Mouse (Mus musculus): ENCODE data around the gene Ttll5. TPM values are rescaled to one million over a fixed set of nuclear protein-coding genes. Genes with fewer than 3 reads are reported as not detected.
A peak's percentile ranks its signal among the peaks of the same experiment; 100 is the strongest.

Ttll5 gene
- total and polyA plus RNA-seq, 3 experiments = 7.4 to 18.5 TPM; not detected in 1

GRCm38 (mm10) chr12:85951822-85952221 lies 127.4 kb downstream of the Ttll5 start:
- no peak overlapping the region for H3K27ac ChIP-seq (ENCODE audit: control insufficient read depth, low read depth, low read length)
- no peaks in the 10 kb centered on the region for H3K27me3 ChIP-seq (ENCODE audit: control insufficient read depth in 1 of 2, insufficient read depth in 2 of 2, low read length in 2 of 2)
- DNase-seq (ENCODE audit: low read depth, low spot score) = peak; percentile 42
- no peaks in the 10 kb centered on the region for H3K9me3 ChIP-seq (replicated peaks; ENCODE audit: insufficient read depth, low read length)
- no peaks in the 10 kb centered on the region for H3K36me3 ChIP-seq (ENCODE audit: control insufficient read depth in 1 of 2, insufficient read depth in 2 of 2, low read length in 2 of 2)
- H3K9ac ChIP-seq (ENCODE audit: control insufficient read depth, low read depth, low read length, poor library complexity, severe bottlenecking) = no peak overlapping the region
- H3K79me2 ChIP-seq (ENCODE audit: control insufficient read depth, insufficient read depth, low read length, poor library complexity) = no peaks in the 10 kb centered on the region
- H3K4me1 ChIP-seq (ENCODE audit: control insufficient read depth in 1 of 2, insufficient read depth in 2 of 2, low read length in 2 of 2) = no peaks in the 10 kb centered on the region
- no peak for TF ChIP-seq ETS1 (IDR thresholded peaks at IDR 0.05; ENCODE audit: low read depth, low read length)
- no peak for TF ChIP-seq MYC (IDR thresholded peaks at IDR 0.05; ENCODE audit: low read depth, low read length)
- TF ChIP-seq MAFK (IDR thresholded peaks at IDR 0.05; ENCODE audit: borderline replicate concordance, low read depth, low read length) = no peak
- no peak for TF ChIP-seq NELFE (IDR thresholded peaks at IDR 0.05; ENCODE audit: low read depth, low read length)
- TF ChIP-seq NRF1 (IDR thresholded peaks at IDR 0.05; ENCODE audit: insufficient read depth, low read depth, low read length, poor library complexity, severe bottlenecking) = no peak
- TF ChIP-seq SIN3A (IDR thresholded peaks at IDR 0.05; ENCODE audit: low read length) = no peak
- TF ChIP-seq JUND (IDR thresholded peaks at IDR 0.05; ENCODE audit: low read depth, low read length) = no peak
- peak; percentile 33 for TF ChIP-seq RAD21 (IDR thresholded peaks at IDR 0.05; ENCODE audit: low read depth, low read length)
- no peak for TF ChIP-seq HCFC1 (IDR thresholded peaks at IDR 0.05; ENCODE audit: low read depth, low read length)
- no peak for TF ChIP-seq KAT2A (conservative IDR thresholded peaks at IDR 0.05; ENCODE audit: low read depth, low read length)
- no peak for TF ChIP-seq ELF1 (IDR thresholded peaks at IDR 0.05; ENCODE audit: low read depth, low read length)
- no peak for TF ChIP-seq MXI1 (IDR thresholded peaks at IDR 0.05; ENCODE audit: low read depth, low read length)
- no peak for TF ChIP-seq POLR2A (IDR thresholded peaks at IDR 0.05; ENCODE audit: control insufficient read depth in 1 of 2, insufficient read depth in 1 of 2, low read depth in 1 of 2, low read length in 2 of 2, poor library complexity in 1 of 2)
- TF ChIP-seq CHD1 (IDR thresholded peaks at IDR 0.05; ENCODE audit: low read depth, low read length) = no peak
- TF ChIP-seq POLR2AphosphoS2 (IDR thresholded peaks at IDR 0.05; ENCODE audit: low read length) = no peak
- no peak for TF ChIP-seq MAZ (IDR thresholded peaks at IDR 0.05; ENCODE audit: low read depth, low read length)
- no peak for TF ChIP-seq E2F4 (IDR thresholded peaks at IDR 0.05; ENCODE audit: borderline replicate concordance, low read depth, low read length)
- no peak for TF ChIP-seq POLR2AphosphoS5 (IDR thresholded peaks at IDR 0.05; ENCODE audit: borderline replicate concordance, low read depth, low read length)
- no peak for TF ChIP-seq GABPA (IDR thresholded peaks at IDR 0.05; ENCODE audit: low read depth, low read length)
- no peak for TF ChIP-seq USF1 (IDR thresholded peaks at IDR 0.05; ENCODE audit: low read depth, low read length)
- TF ChIP-seq SMC3 (IDR thresholded peaks at IDR 0.05; ENCODE audit: low read depth, low read length) = peak; percentile 67
- TF ChIP-seq EP300 (IDR thresholded peaks at IDR 0.05; ENCODE audit: low read depth in 1 of 2, low read length in 2 of 2) = no peak
- peak; percentile 20; the same call in 1 of the 2 replicates for TF ChIP-seq ZC3H11A (IDR thresholded peaks at IDR 0.05; ENCODE audit: low read depth, low read length)
- peak; percentile 49 to 62 (median 49) for TF ChIP-seq CTCF (IDR thresholded peaks at IDR 0.05 in 2 of 3, conservative IDR thresholded peaks at IDR 0.05 in 1 of 3; ENCODE audit: control insufficient read depth in 1 of 3, insufficient read depth in 1 of 3, low read depth in 2 of 3, low read length in 3 of 3, poor library complexity in 1 of 3, severe bottlenecking in 1 of 3)
- TF ChIP-seq UBTF (IDR thresholded peaks at IDR 0.05; ENCODE audit: borderline replicate concordance, insufficient read depth, low read depth, low read length) = no peak
- H3K4me3 ChIP-seq (ENCODE audit: control insufficient read depth in 1 of 2, insufficient read depth in 1 of 2, low read depth in 2 of 2, low read length in 2 of 2) = no peak overlapping the region
